Mouse (Mus musculus) hindbrain, embryonic 14.5 days (tissue): ENCODE results near the gene Fam207a. TPM values are rescaled to one million over a fixed set of nuclear protein-coding genes. Genes with fewer than 3 reads are reported as not detected.

Experiments
- ATAC-seq: fragments of 200-750 bp; cut with Nextera tagmentation; 2 replicates; pipeline ENCODE4 v1.8.0; 2017; ENCODE audit warnings: moderate number of reproducible peaks, mild to moderate bottlenecking, moderate TSS enrichment, moderate library complexity; ENCODE audit not compliant: low FRiP score
- DNase-seq: peaks from one replicate; pipeline ENCODE4 v3.0.0-alpha.2; 2015; ENCODE audit warnings: low spot score
- H3K27ac ChIP-seq: fragments of 300-500 bp; sonication (generic); 2 replicates; pipeline ENCODE4 v1.5.1; 2014; ENCODE audit warnings: mild to moderate bottlenecking, moderate library complexity
- H3K27me3 ChIP-seq: fragments of 300-500 bp; sonication (generic); 2 replicates; pipeline ENCODE4 v1.6.1; 2014; ENCODE audit warnings: mild to moderate bottlenecking, low read length, mixed read lengths; ENCODE audit not compliant: control insufficient read depth, insufficient read depth
- H3K36me3 ChIP-seq: fragments of 300-500 bp; sonication (generic); replicated peaks from 2 replicates; pipeline ENCODE4 v1.6.1; 2014; ENCODE audit not compliant: control insufficient read depth, insufficient read depth
- H3K4me1 ChIP-seq: fragments of 300-500 bp; sonication (generic); replicated peaks from 2 replicates; pipeline ENCODE4 v1.6.1; 2014; ENCODE audit warnings: antibody characterized with exemption, low read length, mixed read lengths; ENCODE audit not compliant: control insufficient read depth, insufficient read depth
- H3K4me2 ChIP-seq: fragments of 300-500 bp; sonication (generic); replicated peaks from 2 replicates; pipeline ENCODE4 v1.6.1; 2014; ENCODE audit warnings: mild to moderate bottlenecking, moderate library complexity
- H3K4me3 ChIP-seq: fragments of 300-500 bp; sonication (generic); replicated peaks from 2 replicates; pipeline ENCODE4 v1.5.1; 2014; ENCODE audit warnings: mild to moderate bottlenecking, low read length
- H3K9ac ChIP-seq: fragments of 300-500 bp; sonication (generic); 2 replicates; pipeline ENCODE4 v1.6.1; 2014
- H3K9me3 ChIP-seq: fragments of 300-500 bp; sonication (generic); 2 replicates; pipeline ENCODE4 v1.6.1; 2016; ENCODE audit warnings: low read length; ENCODE audit not compliant: control insufficient read depth
- whole genome bisulfite sequencing: fragments of 180-500 bp; shearing (Covaris S2); extraction: QIAGEN DNeasy Blood & Tissue Kit; methylation state at CpG from one replicate; pipeline ENCODE4 v1.1.7; 2014; 5-methylcytosine and 5-hydroxymethylcytosine counted together
- polyA plus RNA-seq: library from polyadenylated mRNA; unstranded; fragments of >200 nt; fragmentation: Nextera tagmentation; extraction: Ambion mirVana; gene quantifications from 2 replicates; pipeline ENCODE4 v1.2.1, GENCODE M21; 2014

Gene Fam207a
- polyA plus RNA-seq, 1 experiment from 2014 or later = 37.7 TPM

DNA sequence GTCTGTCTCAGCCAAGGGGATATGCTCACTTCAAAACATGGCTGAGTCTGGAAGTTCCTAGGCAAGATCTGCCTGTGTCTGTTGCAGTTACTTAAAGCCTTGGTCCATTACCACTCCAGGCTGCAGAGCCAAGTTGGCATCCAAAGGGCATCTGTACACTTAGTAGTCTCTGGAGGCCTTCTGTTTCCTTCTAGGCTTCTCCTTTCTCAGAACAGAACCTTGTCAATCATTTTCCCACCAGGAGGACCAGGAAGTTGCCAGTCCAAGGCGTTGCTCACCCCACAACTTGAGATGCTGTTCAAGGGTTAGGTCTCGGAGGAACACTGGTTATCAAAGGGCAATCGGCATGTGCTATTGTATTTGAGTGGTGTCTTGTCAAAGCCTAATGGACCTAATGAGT lies 76.6 kb downstream of the Fam207a start:
- Histone ChIP-seq H3K9ac (no peak overlapping the region), H3K27me3 (no peaks in the 10 kb centered on the region), H3K4me2 (no peak overlapping the region), H3K36me3 (no peaks in the 10 kb centered on the region), H3K27ac (no peak overlapping the region), H3K4me1 (0 out of 2 replicates have a peak, but pooled peaks cover 4% of the 10 kb centered on the region), H3K9me3 (no peaks in the 10 kb centered on the region), H3K4me3 (no peak overlapping the region)
- DNase-seq (no peak), ATAC-seq (no peak)
- 85% methylated on average over 3 of the region's 3 CpGs for WGBS

DNA sequence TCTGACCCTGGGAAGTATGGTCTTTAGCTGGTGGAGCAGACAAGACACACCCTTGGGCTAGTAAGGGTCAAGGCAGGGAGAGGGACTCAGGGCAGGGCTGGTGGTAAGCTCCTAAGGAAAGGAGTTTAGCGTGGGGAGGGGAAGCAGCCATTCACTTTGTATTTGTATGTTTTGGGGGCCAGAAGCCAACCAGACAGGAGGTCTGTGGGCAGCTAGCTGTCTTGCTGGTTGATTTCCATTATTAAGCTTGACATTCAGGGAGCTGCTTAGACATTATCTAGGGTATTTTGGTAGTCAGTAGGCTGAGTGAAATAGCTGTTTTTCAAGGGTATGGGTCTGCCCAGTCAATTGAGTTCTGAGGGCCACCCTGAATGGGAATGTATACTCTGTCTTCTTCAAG lies 77.6 kb downstream of the Fam207a start:
- H3K36me3 ChIP-seq = no peaks in the 10 kb centered on the region
- ATAC-seq (no peak), DNase-seq (no peak)
- H3K9ac ChIP-seq = no peak overlapping the region
- 75% methylated on average over 1 of the region's 1 CpGs for WGBS
- no peaks in the 10 kb centered on the region for H3K9me3 ChIP-seq
- H3K27me3 ChIP-seq = no peaks in the 10 kb centered on the region
- H3K27ac ChIP-seq = no peak overlapping the region
- 0 out of 2 replicates have a peak, but pooled peaks cover 4% of the 10 kb centered on the region for H3K4me1 ChIP-seq
- no peak overlapping the region for H3K4me2 ChIP-seq
- H3K4me3 ChIP-seq = no peak overlapping the region

Other genes starting within 250 kb of the Fam207a start
- gene Adarb1, start 97.5 kb downstream of the Fam207a start, polyA plus RNA-seq = 20.6 and 20.7 TPM in 2 replicates
- 0.99 and 1.1 TPM in 2 replicates for gene Itgb2, start 14.5 kb upstream of the Fam207a start, polyA plus RNA-seq
- gene Pttg1ip, start 65.9 kb upstream of the Fam207a start, polyA plus RNA-seq = 79.9 and 80.2 TPM in 2 replicates
- 235 and 260 TPM in 2 replicates for gene Sumo3, start 90.3 kb upstream of the Fam207a start, polyA plus RNA-seq
- gene Gm49325, start 90.4 kb upstream of the Fam207a start, polyA plus RNA-seq = 3.8 and 5.1 TPM in 2 replicates
- 54.1 and 54.7 TPM in 2 replicates for gene Ube2g2, start 106.5 kb upstream of the Fam207a start, polyA plus RNA-seq
- gene Tspear, start 170.8 kb upstream of the Fam207a start, polyA plus RNA-seq = 0.94 and 1.2 TPM in 2 replicates
- not detected in 2 replicates for gene Gm19402, start 175.0 kb upstream of the Fam207a start, polyA plus RNA-seq
- not detected in 2 replicates for gene Gm9508, start 181.4 kb upstream of the Fam207a start, polyA plus RNA-seq
- not detected in 2 replicates for gene Gm10272, start 190.8 kb upstream of the Fam207a start, polyA plus RNA-seq
- not detected in 2 replicates for gene Gm10024, start 195.7 kb upstream of the Fam207a start, polyA plus RNA-seq
- gene Gm10142, start 200.0 kb upstream of the Fam207a start, polyA plus RNA-seq = not detected in 2 replicates
- not detected in 2 replicates for gene Krtap12-1, start 204.8 kb upstream of the Fam207a start, polyA plus RNA-seq
- not detected in 2 replicates for gene Gm10100, start 210.7 kb upstream of the Fam207a start, polyA plus RNA-seq
- not detected in 2 replicates for gene Gm18596, start 226.9 kb upstream of the Fam207a start, polyA plus RNA-seq
- not detected in 2 replicates for gene Gm9736, start 235.6 kb upstream of the Fam207a start, polyA plus RNA-seq
- gene Gm3233, start 243.9 kb upstream of the Fam207a start, polyA plus RNA-seq = not detected in 2 replicates